Mouse (Mus musculus) E14TG2a.4 (cell line): Measurements from ENCODE around the gene Shank1.

ENCODE experiments used
- H3K27me3 ChIP-seq: 2 replicates; pipeline ENCODE4 v1.6.1; 2014; ENCODE audit warnings: low read length, control low read depth; ENCODE audit not compliant: insufficient read depth
- H3K36me3 ChIP-seq: 2 replicates; pipeline ENCODE4 v1.6.1; 2014; ENCODE audit warnings: low read length, control low read depth; ENCODE audit not compliant: insufficient read depth
- H3K4me1 ChIP-seq: replicated peaks from 2 replicates; pipeline ENCODE4 v1.6.1; 2014; ENCODE audit warnings: low read depth, low read length, control low read depth
- H3K4me3 ChIP-seq: replicated peaks from 2 replicates; pipeline ENCODE4 v1.5.1; 2014; ENCODE audit warnings: mild to moderate bottlenecking, low read length
- H3K9me3 ChIP-seq: 2 replicates; pipeline ENCODE4 v1.6.1; 2014; ENCODE audit warnings: low read length, control low read depth
- CTCF ChIP-seq: conservative IDR thresholded peaks from 2 replicates; pipeline ENCODE4 v1.5.1; 2014; ENCODE audit warnings: low read length
- NANOG ChIP-seq: IDR thresholded peaks from 2 replicates; pipeline ENCODE4 v1.6.1; 2014; ENCODE audit warnings: borderline replicate concordance, low read length, mixed read lengths
- POU5F1 ChIP-seq: IDR thresholded peaks from 2 replicates; pipeline ENCODE4 v1.6.1; 2014; ENCODE audit warnings: low read length, borderline replicate concordance

Gene Shank1

GRCm38 (mm10) chr7:44344622-44345021, 34.6 kb downstream of the Shank1 start:
- no peak for TF ChIP-seq POU5F1
- TF ChIP-seq NANOG, result no peak
- TF ChIP-seq CTCF, result no peak
- Histone ChIP-seq H3K9me3 (no peaks in the 10 kb centered on the region), H3K27me3 (peaks cover 18% of the 10 kb centered on the region), H3K4me3 (peak overlapping the region; percentile 62), H3K4me1 (peaks cover 51% of the 10 kb centered on the region), H3K36me3 (peaks cover 15% of the 10 kb centered on the region)

- H3K9me3 ChIP-seq, result no peaks in the 10 kb centered on the region
- TF ChIP-seq NANOG (no peak), POU5F1 (no peak), CTCF (no peak)
- H3K4me3 ChIP-seq, result no peak overlapping the region
- H3K4me1 ChIP-seq, result peaks cover 63% of the 10 kb centered on the region
- peaks cover 35% of the 10 kb centered on the region for H3K27me3 ChIP-seq
- peaks cover 15% of the 10 kb centered on the region for H3K36me3 ChIP-seq
Measured at GRCm38 (mm10) chr7:44349043-44349442, 39.0 kb downstream of the Shank1 start.

GRCm38 (mm10) chr7:44350957-44351711, 41.1 kb downstream of the Shank1 start:
- Histone ChIP-seq H3K4me3 (peak overlapping the region; percentile 67), H3K27me3 (peaks cover 52% of the 10 kb centered on the region), H3K4me1 (peaks cover 76% of the 10 kb centered on the region), H3K36me3 (peaks cover 6% of the 10 kb centered on the region), H3K9me3 (no peaks in the 10 kb centered on the region)
- TF ChIP-seq POU5F1, result no peak
- TF ChIP-seq NANOG, result no peak
- peak; percentile 82 for TF ChIP-seq CTCF

- Histone ChIP-seq H3K4me1 (peaks cover 85% of the 10 kb centered on the region), H3K27me3 (peaks cover 58% of the 10 kb centered on the region), H3K4me3 (peak overlapping the region; percentile 67), H3K9me3 (no peaks in the 10 kb centered on the region), H3K36me3 (no peaks in the 10 kb centered on the region; the same call in 1 of the 2 replicates)
- TF ChIP-seq NANOG (no peak), CTCF (no peak), POU5F1 (no peak)
Measured at GRCm38 (mm10) chr7:44351881-44352749, 42.1 kb downstream of the Shank1 start.

- peaks cover 94% of the 10 kb centered on the region for H3K4me1 ChIP-seq
Measured at GRCm38 (mm10) chr7:44352750-44353600, 42.9 kb downstream of the Shank1 start.

GRCm38 (mm10) chr7:44353601-44354340, 43.7 kb downstream of the Shank1 start:
- Histone ChIP-seq H3K9me3 (no peaks in the 10 kb centered on the region), H3K27me3 (peaks cover 71% of the 10 kb centered on the region), H3K4me3 (peak overlapping the region; percentile 67), H3K4me1 (peaks cover 93% of the 10 kb centered on the region), H3K36me3 (no peaks in the 10 kb centered on the region)
- TF ChIP-seq POU5F1 (no peak), CTCF (no peak), NANOG (no peak)

More at GRCm38 (mm10) chr7:44352750-44353600, 42.9 kb downstream of the Shank1 start:
- Histone ChIP-seq H3K4me3 (peak overlapping the region; percentile 67), H3K9me3 (no peaks in the 10 kb centered on the region), H3K27me3 (peaks cover 67% of the 10 kb centered on the region), H3K36me3 (no peaks in the 10 kb centered on the region)
- TF ChIP-seq POU5F1 (no peak), CTCF (no peak), NANOG (no peak)

- Histone ChIP-seq H3K4me3 (no peak overlapping the region), H3K36me3 (no peaks in the 10 kb centered on the region), H3K4me1 (peaks cover 85% of the 10 kb centered on the region), H3K9me3 (no peaks in the 10 kb centered on the region), H3K27me3 (peaks cover 75% of the 10 kb centered on the region)
- TF ChIP-seq POU5F1, result no peak
- no peak for TF ChIP-seq NANOG
- TF ChIP-seq CTCF, result no peak
Measured at GRCm38 (mm10) chr7:44355411-44355810, 45.4 kb downstream of the Shank1 start.
